Mouse (Mus musculus): ENCODE measurements around the gene Olfr683. TPM values are rescaled to one million over a fixed set of nuclear protein-coding genes. Genes with fewer than 3 reads are reported as not detected.
"Not testable (repeated sequence)": the region's sequence is repeated elsewhere in the genome, so short reads cannot be mapped to it uniquely, and the experiment has no call there.

Gene Olfr683
- polyA plus RNA-seq (2016; fragmentation: Nextera tagmentation; extraction: Ambion mirVana), result 0.13 TPM in 1 of 2 replicates, not detected in the other

DNA sequence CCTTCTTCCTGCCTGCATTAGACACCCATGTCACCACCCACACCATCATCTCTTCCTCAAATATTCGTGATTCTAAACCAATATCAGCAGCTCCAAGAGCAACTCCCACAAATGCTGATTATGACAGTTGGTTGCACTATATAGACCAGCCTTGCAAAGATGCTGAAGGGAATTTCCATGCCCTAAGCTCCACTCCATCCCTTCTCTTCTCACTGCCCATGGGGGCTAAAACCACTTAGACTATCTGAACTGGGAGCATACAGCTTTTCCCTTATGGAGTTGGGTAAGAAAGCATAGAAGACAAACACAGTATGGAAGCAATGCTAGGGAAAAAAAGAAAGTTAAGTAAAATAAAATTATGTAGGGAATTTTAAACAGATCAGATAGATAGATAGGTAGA, at the start of gene Olfr683:
TSS of gene Olfr683 (minus strand) at position 101 of the 400 bp plus-strand sequence.
- 71% methylated on average over 1 of the region's 1 CpGs for WGBS
- Histone ChIP-seq H3K4me3 (replicated peaks) (no peak within 1 kb of the TSS), H3K27me3 (no peaks in the 10 kb centered on the region), H3K9me3 (no peaks in the 10 kb centered on the region), H3K36me3 (replicated peaks) (no peaks in the 10 kb centered on the region), H3K4me1 (no peaks in the 10 kb centered on the region), H3K4me2 (no peak within 1 kb of the TSS), H3K27ac (no peak within 1 kb of the TSS), H3K9ac (no peak within 1 kb of the TSS)
- ATAC-seq (ENCODE audit: low FRiP score), result no peak

DNA sequence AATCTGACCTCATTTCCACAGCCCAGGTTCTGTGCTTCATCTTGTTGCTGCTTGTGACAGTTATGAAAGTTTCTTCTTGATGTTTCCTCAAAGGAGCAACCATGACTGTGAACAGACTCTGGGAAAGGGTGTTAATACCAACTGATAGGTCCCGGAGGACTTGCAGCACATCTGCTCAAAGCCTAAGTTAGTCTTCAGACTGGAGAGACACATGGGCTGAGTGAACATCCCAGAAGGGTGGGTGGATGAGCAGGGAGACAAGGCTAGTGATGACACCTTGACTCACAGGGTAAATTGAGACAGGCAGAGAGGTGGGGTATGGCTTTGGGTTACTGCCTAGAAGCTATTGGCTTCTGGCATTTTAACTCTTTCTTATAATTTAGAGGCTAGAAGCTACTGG, 39.1 kb upstream of the Olfr683 start, which contains the start of gene Olfr685:
TSS of gene Olfr685 (minus strand) at position 101 of the 400 bp plus-strand sequence.
- H3K9ac ChIP-seq, result no peak within 1 kb of the TSS
- H3K27ac ChIP-seq, result no peak within 1 kb of the TSS
- no peaks in the 10 kb centered on the region for H3K4me1 ChIP-seq
- no peaks in the 10 kb centered on the region for H3K36me3 ChIP-seq (replicated peaks)
- WGBS, result 91% methylated on average over 1 of the region's 1 CpGs
- no peak for ATAC-seq (ENCODE audit: low FRiP score)
- no peak within 1 kb of the TSS for H3K4me2 ChIP-seq
- no peaks in the 10 kb centered on the region for H3K27me3 ChIP-seq
- no peak within 1 kb of the TSS for H3K4me3 ChIP-seq (replicated peaks)
- H3K9me3 ChIP-seq, result no peaks in the 10 kb centered on the region

DNA sequence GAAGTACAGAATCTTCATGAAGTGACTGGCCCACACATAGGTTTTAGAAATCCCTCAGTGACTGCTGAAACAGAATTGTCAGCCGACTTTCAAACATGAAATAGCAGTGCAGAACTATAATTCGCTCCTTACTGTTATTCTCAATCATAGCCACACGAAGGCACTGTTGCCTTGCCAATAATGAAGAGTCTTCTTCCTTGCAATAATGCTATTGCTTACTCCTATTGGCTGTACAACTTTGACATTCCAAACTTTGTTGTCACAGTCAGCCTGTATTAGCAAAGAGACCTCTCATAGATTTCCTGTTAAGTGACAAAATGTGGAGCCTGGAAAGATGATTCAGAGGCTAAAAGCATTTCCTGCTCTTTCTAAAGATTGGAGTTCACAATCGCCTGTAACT, 24.0 kb upstream of the Olfr683 start:
- Histone ChIP-seq H3K36me3 (replicated peaks) (no peaks in the 10 kb centered on the region), H3K9me3 (no peaks in the 10 kb centered on the region), H3K27me3 (no peaks in the 10 kb centered on the region), H3K4me2 (no peak overlapping the region), H3K27ac (no peak overlapping the region), H3K9ac (no peak overlapping the region), H3K4me1 (no peaks in the 10 kb centered on the region), H3K4me3 (replicated peaks) (no peak overlapping the region)
- 55% methylated on average over 4 of the region's 4 CpGs for WGBS
- no peak for ATAC-seq (ENCODE audit: low FRiP score)

DNA sequence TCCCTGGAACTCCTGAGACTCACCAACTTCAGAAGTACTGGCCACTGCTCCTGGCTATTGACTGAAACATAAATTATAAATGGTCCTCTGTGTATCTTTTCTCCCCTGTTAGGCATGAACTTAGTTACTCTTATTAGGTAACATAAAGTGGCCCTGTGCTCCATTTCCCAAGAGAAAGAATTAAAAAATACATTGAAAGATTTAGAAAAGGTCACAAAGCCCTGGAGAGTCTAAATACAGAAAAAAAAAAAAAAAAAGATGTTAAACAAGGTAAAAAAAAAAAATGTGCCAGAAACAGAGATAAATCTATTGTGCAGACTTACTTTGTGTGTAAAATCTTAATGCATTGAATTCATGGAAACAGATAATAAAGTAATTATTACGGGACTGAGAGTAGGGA, 16.7 kb upstream of the Olfr683 start, which contains the start of gene Olfr684:
TSS of gene Olfr684 (minus strand) at position 101 of the 400 bp plus-strand sequence.
- Histone ChIP-seq H3K27ac (no peak within 1 kb of the TSS), H3K4me1 (no peaks in the 10 kb centered on the region), H3K9me3 (no peaks in the 10 kb centered on the region), H3K27me3 (no peaks in the 10 kb centered on the region), H3K9ac (no peak within 1 kb of the TSS), H3K36me3 (replicated peaks) (no peaks in the 10 kb centered on the region), H3K4me3 (replicated peaks) (no peak within 1 kb of the TSS), H3K4me2 (no peak within 1 kb of the TSS)
- no peak for ATAC-seq (ENCODE audit: low FRiP score)
- WGBS, result 79% methylated on average over 1 of the region's 1 CpGs

DNA sequence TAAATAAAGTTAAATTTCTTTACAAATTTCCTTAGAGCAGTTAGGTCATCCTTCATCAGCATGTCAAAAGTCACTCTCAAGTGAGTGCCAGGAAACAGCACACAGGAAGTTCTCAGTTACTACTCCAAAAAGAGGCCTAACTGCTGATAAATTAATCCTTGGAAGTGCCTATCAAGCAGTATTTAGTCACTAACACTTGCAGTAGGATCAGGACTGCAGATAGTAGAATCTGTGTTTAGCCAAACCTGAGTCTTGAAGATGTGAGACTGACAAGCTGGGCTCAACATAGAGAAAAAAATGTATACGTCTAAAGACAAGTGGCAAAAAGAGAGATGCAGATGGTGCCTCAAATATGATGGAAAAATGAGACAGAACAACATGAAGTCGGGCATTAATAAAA, 5.5 kb downstream of the Olfr683 start:
- H3K27ac ChIP-seq, result no peak overlapping the region
- no peak overlapping the region for H3K4me2 ChIP-seq
- no peak overlapping the region for H3K4me3 ChIP-seq (replicated peaks)
- ATAC-seq (ENCODE audit: low FRiP score), result no peak
- H3K9me3 ChIP-seq, result no peaks in the 10 kb centered on the region
- no peak overlapping the region for H3K9ac ChIP-seq
- 84% methylated on average over 2 of the region's 2 CpGs for WGBS
- H3K27me3 ChIP-seq, result no peaks in the 10 kb centered on the region
- no peaks in the 10 kb centered on the region for H3K36me3 ChIP-seq (replicated peaks)
- no peaks in the 10 kb centered on the region for H3K4me1 ChIP-seq

DNA sequence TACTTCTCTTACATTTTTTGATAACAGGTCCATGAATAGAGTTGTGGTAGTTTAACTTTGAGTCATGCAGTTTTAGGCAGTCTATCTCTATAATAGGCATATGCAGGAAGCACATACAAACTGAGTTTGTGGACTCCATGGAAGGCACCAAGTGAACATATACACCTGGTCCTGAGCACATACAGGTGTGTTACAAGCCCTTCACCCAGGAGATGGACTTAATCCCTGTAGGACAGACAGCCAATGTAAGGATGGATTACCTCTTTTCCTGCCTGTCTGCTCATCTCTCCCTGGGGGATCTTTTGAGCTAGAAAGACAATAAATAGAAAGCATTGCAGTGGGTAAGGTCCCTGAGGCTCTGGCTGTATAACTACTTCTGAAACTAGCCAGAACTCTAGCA, 30.3 kb downstream of the Olfr683 start, which contains the start of gene Olfr681:
TSS of gene Olfr681 (plus strand) at position 301 of the 400 bp plus-strand sequence.
- Histone ChIP-seq H3K4me3 (replicated peaks) (no peak within 1 kb of the TSS), H3K27me3 (no peaks in the 10 kb centered on the region), H3K9ac (no peak within 1 kb of the TSS), H3K36me3 (replicated peaks) (no peaks in the 10 kb centered on the region), H3K9me3 (no peaks in the 10 kb centered on the region), H3K4me2 (no peak within 1 kb of the TSS), H3K4me1 (no peaks in the 10 kb centered on the region), H3K27ac (no peak within 1 kb of the TSS)
- ATAC-seq (ENCODE audit: low FRiP score), result no peak

DNA sequence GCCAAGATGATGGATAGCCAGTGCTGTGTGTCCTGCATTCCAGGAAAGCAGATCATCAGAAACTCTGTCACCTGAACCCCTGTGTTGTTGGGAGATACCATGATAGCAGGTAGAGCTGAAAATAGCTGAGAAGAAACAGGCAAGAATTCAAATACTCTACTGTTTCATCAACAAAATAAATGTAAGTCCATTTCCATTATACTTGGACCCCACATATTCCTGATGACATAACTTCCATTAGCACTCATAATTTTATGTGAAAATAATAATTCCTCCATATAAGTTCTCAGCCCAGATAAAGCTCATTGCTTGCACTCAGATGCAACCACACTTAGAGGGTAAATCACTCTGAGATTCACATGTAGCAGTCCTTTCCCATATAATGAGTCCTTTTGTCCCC, 54.1 kb downstream of the Olfr683 start, which contains the start of gene Olfr680-ps1:
TSS of gene Olfr680-ps1 (minus strand) at position 101 of the 400 bp plus-strand sequence.
- not testable (repeated sequence) for ATAC-seq (ENCODE audit: low FRiP score); H3K27ac ChIP-seq; H3K9ac ChIP-seq; H3K27me3 ChIP-seq; H3K4me1 ChIP-seq; H3K4me3 ChIP-seq (replicated peaks); H3K4me2 ChIP-seq; H3K36me3 ChIP-seq (replicated peaks); H3K9me3 ChIP-seq

Other genes with a start within 250 kb of the Olfr683 start
- gene Olfr667, start 225.5 kb downstream of the Olfr683 start, polyA plus RNA-seq (2016; fragmentation: Nextera tagmentation; extraction: Ambion mirVana), result not detected in 2 replicates
- not detected in 2 replicates for gene Olfr668, start 219.0 kb downstream of the Olfr683 start, polyA plus RNA-seq (2016; fragmentation: Nextera tagmentation; extraction: Ambion mirVana)
- not detected in 2 replicates for gene Olfr669, start 212.8 kb downstream of the Olfr683 start, polyA plus RNA-seq (2016; fragmentation: Nextera tagmentation; extraction: Ambion mirVana)
- gene Olfr670, start 184.4 kb downstream of the Olfr683 start, polyA plus RNA-seq (2016; fragmentation: Nextera tagmentation; extraction: Ambion mirVana), result not detected in 2 replicates
- gene Olfr671, start 167.9 kb downstream of the Olfr683 start, polyA plus RNA-seq (2016; fragmentation: Nextera tagmentation; extraction: Ambion mirVana), result not detected in 2 replicates
- gene Olfr672, start 145.0 kb downstream of the Olfr683 start, polyA plus RNA-seq (2016; fragmentation: Nextera tagmentation; extraction: Ambion mirVana), result not detected in 2 replicates
- gene Olfr675, start 118.6 kb downstream of the Olfr683 start, polyA plus RNA-seq (2016; fragmentation: Nextera tagmentation; extraction: Ambion mirVana), result not detected in 2 replicates
- not detected in 2 replicates for gene Olfr676, start 114.3 kb downstream of the Olfr683 start, polyA plus RNA-seq (2016; fragmentation: Nextera tagmentation; extraction: Ambion mirVana)
- not detected in 2 replicates for gene Olfr677, start 95.6 kb downstream of the Olfr683 start, polyA plus RNA-seq (2016; fragmentation: Nextera tagmentation; extraction: Ambion mirVana)
- gene Olfr678, start 82.5 kb downstream of the Olfr683 start, polyA plus RNA-seq (2016; fragmentation: Nextera tagmentation; extraction: Ambion mirVana), result not detected in 2 replicates
- not detected in 2 replicates for gene Olfr679, start 65.8 kb downstream of the Olfr683 start, polyA plus RNA-seq (2016; fragmentation: Nextera tagmentation; extraction: Ambion mirVana)
- not detected in 2 replicates for gene Olfr680-ps1, start 54.2 kb downstream of the Olfr683 start, polyA plus RNA-seq (2016; fragmentation: Nextera tagmentation; extraction: Ambion mirVana)
- not detected in 2 replicates for gene Olfr681, start 30.2 kb downstream of the Olfr683 start, polyA plus RNA-seq (2016; fragmentation: Nextera tagmentation; extraction: Ambion mirVana)
- gene Olfr684, start 16.6 kb upstream of the Olfr683 start, polyA plus RNA-seq (2016; fragmentation: Nextera tagmentation; extraction: Ambion mirVana), result not detected in 2 replicates
- gene Olfr685, start 39.0 kb upstream of the Olfr683 start, polyA plus RNA-seq (2016; fragmentation: Nextera tagmentation; extraction: Ambion mirVana), result not detected in 2 replicates
- gene Olfr686, start 60.5 kb upstream of the Olfr683 start, polyA plus RNA-seq (2016; fragmentation: Nextera tagmentation; extraction: Ambion mirVana), result not detected in 2 replicates
- not detected in 2 replicates for gene Olfr688, start 141.1 kb upstream of the Olfr683 start, polyA plus RNA-seq (2016; fragmentation: Nextera tagmentation; extraction: Ambion mirVana)
- gene Olfr689, start 164.2 kb upstream of the Olfr683 start, polyA plus RNA-seq (2016; fragmentation: Nextera tagmentation; extraction: Ambion mirVana), result not detected in 2 replicates
- gene Olfr690, start 187.1 kb upstream of the Olfr683 start, polyA plus RNA-seq (2016; fragmentation: Nextera tagmentation; extraction: Ambion mirVana), result not detected in 2 replicates
- gene Olfr691, start 195.3 kb upstream of the Olfr683 start, polyA plus RNA-seq (2016; fragmentation: Nextera tagmentation; extraction: Ambion mirVana), result not detected in 2 replicates
- not detected in 2 replicates for gene Olfr692, start 221.2 kb upstream of the Olfr683 start, polyA plus RNA-seq (2016; fragmentation: Nextera tagmentation; extraction: Ambion mirVana)
- gene Gm5901, start 228.0 kb upstream of the Olfr683 start, polyA plus RNA-seq (2016; fragmentation: Nextera tagmentation; extraction: Ambion mirVana), result not detected in 2 replicates

All from forebrain, embryonic 12.5 days (tissue).